Mouse (Mus musculus): ENCODE measurements around the gene Rlbp1. TPM values are rescaled to one million over a fixed set of nuclear protein-coding genes. Genes with fewer than 3 reads are reported as not detected.

Gene Rlbp1
- not detected in 4 replicates for total RNA-seq (2023; ENCODE audit: inconsistent age)

DNA sequence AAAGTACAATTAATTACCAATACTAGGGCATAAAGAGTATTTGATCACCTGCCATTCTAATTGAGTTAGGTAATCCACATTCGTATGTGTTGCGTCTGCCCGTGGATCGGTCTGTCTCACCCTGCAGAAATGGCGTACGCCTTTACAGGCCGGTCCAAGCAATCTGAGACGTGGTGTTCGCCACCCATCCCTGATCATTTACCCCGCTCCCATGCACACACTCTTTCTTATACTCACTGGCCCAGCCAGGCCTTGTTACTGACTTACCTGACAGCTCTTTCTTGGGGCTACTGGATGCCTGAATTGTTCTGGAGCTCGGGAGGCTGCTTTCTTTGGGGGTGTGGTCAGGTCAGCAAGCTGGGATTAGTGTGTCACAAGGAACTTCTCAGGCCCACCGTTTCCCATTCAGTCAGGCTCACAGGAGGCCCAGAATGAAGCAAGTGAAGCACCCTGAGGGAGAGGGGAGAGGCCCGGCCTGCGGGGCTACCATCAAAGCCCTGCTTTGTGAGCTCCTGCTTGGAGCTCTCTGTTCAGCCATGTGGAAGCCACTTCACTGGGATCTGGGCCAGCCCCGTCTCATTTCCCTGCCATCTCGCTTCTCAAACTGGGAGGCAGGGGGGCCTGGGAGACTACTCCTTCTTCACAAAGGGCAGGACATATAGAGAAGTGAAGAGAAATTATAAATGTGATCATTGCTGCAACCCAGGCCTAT, at the start of gene Rlbp1:
TSS of gene Rlbp1 (minus strand) at position 627 of the 712 bp plus-strand sequence.

DNA sequence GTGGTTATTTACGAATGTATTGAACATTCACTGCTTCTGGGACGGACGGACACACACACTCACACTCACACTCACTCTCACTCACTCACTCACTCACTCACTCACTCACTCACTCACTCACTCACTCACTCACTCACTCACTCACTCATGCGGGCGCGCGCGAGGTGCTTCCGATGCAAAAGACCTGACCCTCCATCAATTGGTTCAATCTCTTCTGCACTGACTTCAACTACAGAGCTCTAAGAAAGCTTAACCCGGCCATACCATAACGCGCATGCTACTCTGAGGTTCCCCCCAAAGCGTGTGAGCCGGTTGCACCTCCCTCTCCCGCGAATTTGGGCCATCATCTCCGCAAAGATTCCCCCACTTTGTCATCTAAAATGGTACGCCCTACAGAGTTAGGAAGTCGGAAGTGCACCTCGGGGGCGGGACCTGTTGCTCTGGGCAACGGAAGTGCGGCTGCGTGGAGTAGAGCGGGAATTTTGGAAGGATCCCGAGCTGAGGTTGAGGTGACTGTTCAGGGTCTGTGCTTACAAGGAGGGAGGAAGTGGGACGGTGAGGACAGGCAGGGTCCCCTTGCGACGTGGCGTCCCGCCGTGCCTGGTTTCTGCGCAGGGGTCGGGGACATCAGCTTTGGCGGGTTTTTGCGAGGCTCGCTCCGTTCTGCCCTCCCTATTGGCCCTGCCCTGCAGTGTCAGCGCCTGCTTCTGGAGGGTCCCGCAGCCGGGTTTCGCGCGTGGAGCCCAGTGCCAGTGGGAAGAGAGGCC, 5.2 kb upstream of the Rlbp1 start, which contains the start of gene Fanci:
TSS of gene Fanci (plus strand) at position 47 of the 767 bp plus-strand sequence.

Other genes with a start within 250 kb of the Rlbp1 start
- 17.6 to 27.8 TPM (median 23.5 TPM) in 4 replicates for gene Mfge8, start 238.0 kb downstream of the Rlbp1 start, total RNA-seq (2023; ENCODE audit: inconsistent age)
- gene Abhd2, start 113.8 kb downstream of the Rlbp1 start, total RNA-seq (2023; ENCODE audit: inconsistent age) = 68.9 to 72.4 TPM (median 70.4 TPM) in 4 replicates
- 3.6 to 4.7 TPM (median 3.9 TPM) in 4 replicates for gene Fanci, start 4.9 kb upstream of the Rlbp1 start, total RNA-seq (2023; ENCODE audit: inconsistent age)
- gene Polg, start 79.3 kb upstream of the Rlbp1 start, total RNA-seq (2023; ENCODE audit: inconsistent age) = 155 to 191 TPM (median 180 TPM) in 4 replicates
- gene Rhcg, start 230.6 kb upstream of the Rlbp1 start, total RNA-seq (2023; ENCODE audit: inconsistent age) = not detected in 4 replicates

All from B cell, adult (primary cell).